Comparison of ENCODE assay signal across 22 mouse cellular contexts in the genomic region with DNA sequence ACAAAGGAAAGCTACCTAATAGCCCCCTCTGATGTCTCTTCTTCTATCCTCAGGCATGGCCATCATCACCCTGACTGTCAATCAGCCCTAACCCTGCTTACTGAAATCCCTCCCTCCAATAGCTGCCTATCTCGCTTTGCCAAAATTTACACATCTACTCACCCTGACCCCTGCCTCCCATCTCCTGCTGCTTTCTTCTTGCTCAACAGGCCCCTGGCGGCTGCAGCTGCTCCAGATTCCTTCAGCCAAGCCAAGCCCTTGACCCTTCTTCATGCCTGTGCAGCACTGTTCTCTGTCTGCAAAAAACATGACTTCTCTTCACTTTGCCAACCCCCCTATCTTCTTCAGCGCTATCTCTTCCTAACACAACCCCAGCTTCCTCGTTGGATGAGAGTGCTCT.
DNase-seq lines count a peak whose midpoint lies in the region; ATAC-seq lines count a peak whose summit lies in the region.
"Had no signal": no experiment of that assay in that cellular context is flagged by ENCODE, and none has a peak within 500 bp of the region (broad histone marks: within the 10 kb centered on the region; RNA-seq: fewer than 3 reads in every experiment).

No protein-coding gene starts in this region.

- no peak overlapping the region for H3K27ac ChIP-seq in lung, embryonic 16.5 days (ENCODE audit: low read length)
- H3K27ac ChIP-seq: forebrain, embryonic 10.5 days; heart, embryonic 13.5 days; hindbrain, embryonic 13.5 days; kidney, embryonic 15.5 days; limb, embryonic 13.5 days; liver, embryonic 13.5 days; lung, embryonic 15.5 days; neural tube, embryonic 12.5 days had no signal

- H3K36me3 ChIP-seq in lung, embryonic 16.5 days (ENCODE audit: control insufficient read depth, insufficient read depth, low read length), result no peaks in the 10 kb centered on the region
- H3K36me3 ChIP-seq: forebrain, embryonic 10.5 days; heart, embryonic 13.5 days; hindbrain, embryonic 13.5 days; kidney, embryonic 15.5 days; limb, embryonic 13.5 days; liver, embryonic 13.5 days; lung, embryonic 15.5 days; neural tube, embryonic 12.5 days had no signal

- peaks cover 3% of the 10 kb centered on the region; the same call in 1 of the 2 replicates for H3K27me3 ChIP-seq in lung, embryonic 16.5 days (ENCODE audit: control insufficient read depth, insufficient read depth, low read depth, low read length)
- H3K27me3 ChIP-seq: heart, embryonic 13.5 days; limb, embryonic 13.5 days; lung, embryonic 15.5 days had no signal

- ATAC-seq in lung, embryonic 16.5 days (ENCODE audit: low read depth), result peak; percentile 55
- ATAC-seq: CD4-positive, CD25-positive, alpha-beta regulatory T cell, adult 4 months; forebrain, postnatal 0 days had no signal

- no peaks in the 10 kb centered on the region for H3K9me3 ChIP-seq in lung, embryonic 16.5 days (ENCODE audit: control insufficient read depth, low read length)
- H3K9me3 ChIP-seq: forebrain, embryonic 10.5 days; heart, embryonic 13.5 days; hindbrain, embryonic 13.5 days; kidney, embryonic 15.5 days; limb, embryonic 13.5 days; liver, embryonic 13.5 days; lung, embryonic 15.5 days; neural tube, embryonic 12.5 days had no signal

- H3K4me2 ChIP-seq in lung, embryonic 16.5 days (ENCODE audit: low read depth, low read length), result no peak overlapping the region
- H3K4me2 ChIP-seq: heart, embryonic 13.5 days; hindbrain, embryonic 13.5 days; kidney, embryonic 15.5 days; limb, embryonic 13.5 days; liver, embryonic 13.5 days; lung, embryonic 15.5 days; neural tube, embryonic 12.5 days had no signal

- H3K4me3 ChIP-seq in lung, embryonic 16.5 days (ENCODE audit: low read length), result no peak overlapping the region
- H3K4me3 ChIP-seq: forebrain, embryonic 10.5 days; heart, embryonic 13.5 days; hindbrain, embryonic 13.5 days; kidney, embryonic 15.5 days; limb, embryonic 13.5 days; liver, embryonic 13.5 days; lung, embryonic 15.5 days; neural tube, embryonic 12.5 days had no signal

- WGBS in lung, embryonic 16.5 days, result 71% methylated on average over 4 of the region's 4 CpGs

- peaks cover 10% of the 10 kb centered on the region; the same call in 1 of the 2 replicates for H3K4me1 ChIP-seq in lung, embryonic 16.5 days (replicated peaks; ENCODE audit: control insufficient read depth, insufficient read depth, low read length)
- H3K4me1 ChIP-seq: liver, embryonic 13.5 days had no signal

- peak; percentile 48 for DNase-seq in adrenal gland, postnatal 10 days
- no peak for DNase-seq in adrenal gland, postnatal 25 days
- DNase-seq in ovary, adult 18-20 months (ENCODE audit: low spot score), result peak; percentile 54
- DNase-seq in ovary, postnatal 14 days (ENCODE audit: low spot score), result no peak
- peak; percentile 13 to 78 for DNase-seq in lung, postnatal 4 days
- no peak for DNase-seq in layer of hippocampus, adult 9-10 months (ENCODE audit: low spot score)
- DNase-seq: cerebellum, adult 18-20 months; forebrain, postnatal 0 days; heart, postnatal 36 days; kidney, adult 11 months; liver, embryonic 13.5 days; midbrain, embryonic 14.5 days; thymus, postnatal 14 days had no signal

- H3K9ac ChIP-seq in lung, embryonic 16.5 days (ENCODE audit: low read length), result no peak overlapping the region
- H3K9ac ChIP-seq: forebrain, postnatal 0 days; heart, embryonic 13.5 days; hindbrain, embryonic 13.5 days; kidney, embryonic 15.5 days; limb, embryonic 13.5 days; liver, embryonic 13.5 days; lung, embryonic 15.5 days; neural tube, embryonic 12.5 days had no signal

Comparison
In these comparisons a context has a peak if more than half of its experiments do, and no peak if none do; other contexts are left out.
1. DNase-seq: peak in adrenal gland, postnatal 10 days (single experiment), ovary, adult 18-20 months (single experiment) and lung, postnatal 4 days (2 of 2); none in adrenal gland, postnatal 25 days (single experiment), ovary, postnatal 14 days (single experiment) and layer of hippocampus, adult 9-10 months (single experiment).